Comparison of ENCODE assay signal across 21 mouse cellular contexts in genomic region chr1:94207859-94208258, GRCm38 (mm10).
A peak's percentile ranks its signal among the peaks of the same experiment; 100 is the strongest.
DNase-seq lines count a peak whose midpoint lies in the region; ATAC-seq and TF ChIP-seq lines count a peak whose summit lies in the region.
"Had no signal": no experiment of that assay in that cellular context is flagged by ENCODE, and none has a peak within 500 bp of the region (broad histone marks: within the 10 kb centered on the region; RNA-seq: fewer than 3 reads in every experiment).

No protein-coding gene starts in this region.

- in situ Hi-C loops in CH12.LX (cut with MboI; ENCODE audit: low pct_ligation_motif_present, low pct_unique_long_range_greater_than_20kb, low sequenced_read_pairs) = no loop called here

- no peak for DNase-seq in lung, embryonic 14.5 days
- DNase-seq in lung, postnatal 36 days = no peak
- DNase-seq in midbrain, postnatal 0 days (ENCODE audit: low spot score) = no peak
- DNase-seq in CH12.LX (ENCODE audit: extremely low read depth) = no peak
- DNase-seq in left cerebral cortex, postnatal 4 days = no peak
- DNase-seq: adrenal gland, adult 2 months; adrenal gland, adult 8-10 months; adrenal gland, postnatal 10 days; adrenal gland, postnatal 14 days; adrenal gland, postnatal 25 days; adrenal gland, postnatal 36 days; B cell, adult 2 months; cerebellum, adult 11 months; cerebellum, adult 11-12 months; cerebellum, adult 18-20 months; cerebellum, adult 2 months had no signal

- no peak for TF ChIP-seq POLR2A in CH12.LX (IDR thresholded peaks at IDR 0.05; ENCODE audit: low read depth, low read length)

- no peaks in the 10 kb centered on the region for H3K79me2 ChIP-seq in CH12.LX (replicated peaks; ENCODE audit: control insufficient read depth, extremely low read depth, insufficient read depth, poor library complexity, severe bottlenecking)

- dilution Hi-C loops in CH12.LX (cut with MboI; ENCODE audit: extremely low pct_ligation_motif_present, extremely low pct_unique_long_range_greater_than_20kb, low sequenced_read_pairs) = no loop called here

- no peaks in the 10 kb centered on the region for H3K36me3 ChIP-seq in lung, embryonic 14.5 days (ENCODE audit: insufficient read depth)
- no peaks in the 10 kb centered on the region for H3K36me3 ChIP-seq in midbrain, postnatal 0 days (ENCODE audit: insufficient read depth, low read length)
- no peaks in the 10 kb centered on the region for H3K36me3 ChIP-seq in midbrain, embryonic 15.5 days (replicated peaks)
- no peaks in the 10 kb centered on the region for H3K36me3 ChIP-seq in CH12.LX (replicated peaks in 1 of 2; ENCODE audit: control insufficient read depth in 1 of 2, insufficient read depth in 1 of 2, low read length in 1 of 2)
- H3K36me3 ChIP-seq: G1E had no signal

- WGBS in lung, embryonic 14.5 days = 83% methylated on average over 7 of the region's 7 CpGs
- 87% methylated on average over 7 of the region's 7 CpGs for WGBS in midbrain, postnatal 0 days
- WGBS in midbrain, embryonic 15.5 days = 83% methylated on average over 7 of the region's 7 CpGs

- H3K4me1 ChIP-seq in lung, embryonic 14.5 days (ENCODE audit: insufficient read depth) = no peaks in the 10 kb centered on the region
- H3K4me1 ChIP-seq in midbrain, postnatal 0 days (ENCODE audit: insufficient read depth, low read length) = no peaks in the 10 kb centered on the region
- H3K4me1 ChIP-seq in midbrain, embryonic 15.5 days = no peaks in the 10 kb centered on the region
- no peaks in the 10 kb centered on the region for H3K4me1 ChIP-seq in CH12.LX (ENCODE audit: control insufficient read depth in 1 of 2, insufficient read depth in 2 of 2)

- no peak overlapping the region for H3K4me3 ChIP-seq in lung, embryonic 14.5 days (ENCODE audit: low read depth, low read length)
- H3K4me3 ChIP-seq in midbrain, postnatal 0 days (ENCODE audit: low read depth, low read length) = no peak overlapping the region
- no peak overlapping the region for H3K4me3 ChIP-seq in midbrain, embryonic 15.5 days
- no peak overlapping the region for H3K4me3 ChIP-seq in CH12.LX (replicated peaks in 1 of 3; ENCODE audit: low read depth in 2 of 3, low read length in 2 of 3, poor library complexity in 1 of 3)

- no peak overlapping the region for H3K4me2 ChIP-seq in lung, embryonic 14.5 days
- H3K4me2 ChIP-seq in midbrain, postnatal 0 days (ENCODE audit: low read depth, low read length, poor library complexity, severe bottlenecking) = no peak overlapping the region
- H3K4me2 ChIP-seq in midbrain, embryonic 15.5 days = no peak overlapping the region
- H3K4me2 ChIP-seq in CH12.LX (ENCODE audit: insufficient read depth, low read depth, poor library complexity, severe bottlenecking) = no peak overlapping the region

- H3K27ac ChIP-seq in lung, embryonic 14.5 days (ENCODE audit: low read depth) = no peak overlapping the region
- H3K27ac ChIP-seq in midbrain, postnatal 0 days (ENCODE audit: low read depth, low read length) = no peak overlapping the region
- no peak overlapping the region for H3K27ac ChIP-seq in midbrain, embryonic 15.5 days
- H3K27ac ChIP-seq in CH12.LX (ENCODE audit: insufficient read depth, low read depth) = no peak overlapping the region

- intact Hi-C loops in left cerebral cortex, postnatal 4 days (cut with DNase I) = no loop called here

- ATAC-seq in lung, embryonic 14.5 days (ENCODE audit: insufficient read depth) = no peak
- ATAC-seq in midbrain, postnatal 0 days (ENCODE audit: low FRiP score) = no peak
- no peak for ATAC-seq in midbrain, embryonic 15.5 days (replicated peaks)
- ATAC-seq: activated CD4-positive, CD25-positive, alpha-beta regulatory T cell, adult 4 months; CD4-positive, CD25-positive, alpha-beta regulatory T cell, adult 4 months; Patski had no signal

- TF ChIP-seq EP300 in CH12.LX (IDR thresholded peaks at IDR 0.05; ENCODE audit: low read length) = no peak

- peak; percentile 54 for TF ChIP-seq RAD21 in CH12.LX (IDR thresholded peaks at IDR 0.05; ENCODE audit: low read depth, low read length)

- H3K9me3 ChIP-seq in lung, embryonic 14.5 days (ENCODE audit: low read depth, low read length) = no peaks in the 10 kb centered on the region
- H3K9me3 ChIP-seq in midbrain, postnatal 0 days (ENCODE audit: low read length) = no peaks in the 10 kb centered on the region
- no peaks in the 10 kb centered on the region for H3K9me3 ChIP-seq in midbrain, embryonic 15.5 days
- no peaks in the 10 kb centered on the region for H3K9me3 ChIP-seq in CH12.LX (replicated peaks; ENCODE audit: low read length)

- H3K27me3 ChIP-seq in lung, embryonic 14.5 days (ENCODE audit: insufficient read depth, low read length) = no peaks in the 10 kb centered on the region
- H3K27me3 ChIP-seq in midbrain, postnatal 0 days (ENCODE audit: insufficient read depth, low read length) = no peaks in the 10 kb centered on the region
- H3K27me3 ChIP-seq in midbrain, embryonic 15.5 days (replicated peaks) = no peaks in the 10 kb centered on the region
- H3K27me3 ChIP-seq in CH12.LX (replicated peaks) = no peaks in the 10 kb centered on the region
- H3K27me3 ChIP-seq: Patski had no signal

- H3K9ac ChIP-seq in lung, embryonic 14.5 days = no peak overlapping the region
- H3K9ac ChIP-seq in midbrain, postnatal 0 days (replicated peaks; ENCODE audit: low read length, poor library complexity, severe bottlenecking) = no peak overlapping the region
- H3K9ac ChIP-seq in midbrain, embryonic 15.5 days = no peak overlapping the region
- no peak overlapping the region for H3K9ac ChIP-seq in CH12.LX (ENCODE audit: insufficient read depth, low read depth)

- TF ChIP-seq CTCF in lung, embryonic 14.5 days (IDR thresholded peaks at IDR 0.05; ENCODE audit: low read depth) = 0 out of 2 replicates have a peak, but pooled peaks have one; percentile 6
- TF ChIP-seq CTCF in midbrain, postnatal 0 days (IDR thresholded peaks at IDR 0.05) = peak; percentile 25
- peak in 1 of 2 experiments; percentile 59; a peak in 2 of 4 replicates for TF ChIP-seq CTCF in CH12.LX (conservative IDR thresholded peaks at IDR 0.05 in 1 of 2, IDR thresholded peaks at IDR 0.05 in 1 of 2; ENCODE audit: low read depth in 2 of 2, low read length in 2 of 2)

TF ChIP-seq in CH12.LX, 34 proteins besides CTCF, POLR2A, EP300 and RAD21:
- TF ChIP-seq POLR2AphosphoS2 (IDR thresholded peaks at IDR 0.05; ENCODE audit: low read depth, low read length) = no peak
- TF ChIP-seq BHLHE40 (IDR thresholded peaks at IDR 0.05; ENCODE audit: low read depth, low read length) = no peak
- no peak for TF ChIP-seq E2F4 (IDR thresholded peaks at IDR 0.05; ENCODE audit: insufficient replicate concordance, low read depth, low read length)
- TF ChIP-seq JUN (IDR thresholded peaks at IDR 0.05; ENCODE audit: insufficient read depth, low read depth, low read length) = no peak
- TF ChIP-seq SIN3A (IDR thresholded peaks at IDR 0.05; ENCODE audit: low read length) = no peak
- TF ChIP-seq MAZ (IDR thresholded peaks at IDR 0.05; ENCODE audit: low read depth, low read length) = no peak
- TF ChIP-seq MAFK (IDR thresholded peaks at IDR 0.05; ENCODE audit: insufficient replicate concordance, low read length) = no peak
- no peak for TF ChIP-seq CHD1 (IDR thresholded peaks at IDR 0.05; ENCODE audit: low read depth, low read length)
- TF ChIP-seq USF1 (IDR thresholded peaks at IDR 0.05; ENCODE audit: low read depth, low read length) = no peak
- no peak for TF ChIP-seq NRF1 (IDR thresholded peaks at IDR 0.05; ENCODE audit: low read depth, low read length)
- TF ChIP-seq NELFE (IDR thresholded peaks at IDR 0.05; ENCODE audit: low read depth, low read length) = no peak
- no peak for TF ChIP-seq MAX (IDR thresholded peaks at IDR 0.05; ENCODE audit: low read length)
- no peak for TF ChIP-seq MEF2A (IDR thresholded peaks at IDR 0.05; ENCODE audit: borderline replicate concordance, low read depth, low read length)
- TF ChIP-seq KAT2A (IDR thresholded peaks at IDR 0.05; ENCODE audit: insufficient replicate concordance, low read length) = no peak
